Mouse (Mus musculus): Measurements from ENCODE around the gene Pld1.

The Pld1 gene

DNA sequence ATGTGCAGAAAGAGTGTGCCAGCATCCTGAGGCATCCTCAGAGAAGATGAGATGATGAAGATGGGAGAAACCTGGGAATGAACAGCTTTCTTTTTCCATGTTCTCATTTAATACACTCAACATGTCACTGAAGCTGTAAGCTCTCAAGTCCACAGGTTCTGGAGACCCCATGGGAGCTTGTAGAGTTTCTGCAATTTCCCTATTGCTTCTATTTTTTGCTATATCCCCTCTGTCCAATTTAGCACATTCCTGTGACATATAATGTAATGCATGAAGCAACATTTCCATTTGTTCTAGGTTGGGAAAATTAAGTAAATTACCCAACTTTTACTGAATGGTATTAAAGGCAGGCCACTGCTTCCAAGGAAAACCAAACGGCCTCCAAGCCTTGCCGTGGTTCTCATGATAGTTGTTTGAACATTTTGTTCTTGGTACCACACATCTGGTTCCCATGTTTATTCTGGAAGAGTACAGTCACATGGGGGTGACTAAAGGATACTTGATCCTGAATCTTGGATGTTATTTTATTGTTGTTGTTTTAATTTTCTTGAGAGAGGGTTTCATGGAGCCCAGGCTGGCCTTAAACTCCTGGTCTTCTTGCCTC lies 52.7 kb downstream of the Pld1 start:
- DNase-seq (ENCODE audit: low read depth, low spot score) = no peak

DNA sequence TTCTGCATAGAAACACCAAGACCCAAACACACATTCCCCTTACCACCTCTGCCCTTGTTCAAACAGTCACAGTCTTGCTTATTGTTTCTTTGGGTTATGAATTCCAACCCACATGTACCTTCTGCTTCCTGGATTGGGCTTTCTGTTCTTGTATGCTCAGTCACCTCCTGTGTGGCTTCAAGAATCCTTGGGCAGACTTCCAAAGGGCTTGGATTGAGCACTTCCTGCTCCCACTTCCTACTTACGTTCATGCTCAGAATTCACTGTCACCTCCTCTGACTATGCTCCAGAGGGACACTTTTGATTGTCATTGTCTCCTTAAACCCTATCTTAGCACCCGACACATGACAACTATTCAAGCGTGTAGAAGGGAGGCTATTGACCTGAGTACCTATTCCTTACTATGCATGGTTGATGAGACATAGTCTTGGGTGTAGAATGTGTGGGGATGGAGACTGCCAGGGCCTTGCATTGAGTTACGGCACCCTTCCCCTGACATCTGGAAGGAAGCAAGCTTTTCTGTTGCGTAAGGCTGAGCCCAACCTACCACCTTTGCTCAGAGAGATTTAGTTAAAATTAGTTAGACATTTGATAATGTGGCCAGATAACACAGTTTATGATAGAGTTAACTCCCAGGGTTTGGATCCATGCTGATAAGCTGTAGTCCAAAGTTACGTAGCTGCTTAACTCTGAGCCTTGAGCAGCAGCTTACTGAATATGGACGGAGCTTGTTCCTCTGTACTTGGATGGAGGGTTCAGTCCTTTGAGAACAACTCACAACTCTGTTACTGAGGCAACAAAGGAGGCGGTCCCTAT lies 55.9 kb downstream of the Pld1 start:
- no peak for DNase-seq (ENCODE audit: low read depth, low spot score)

GRCm38 (mm10) chr3:28004321-28004720 lies 65.8 kb downstream of the Pld1 start:
- DNase-seq (ENCODE audit: low read depth, low spot score) = no peak

DNA sequence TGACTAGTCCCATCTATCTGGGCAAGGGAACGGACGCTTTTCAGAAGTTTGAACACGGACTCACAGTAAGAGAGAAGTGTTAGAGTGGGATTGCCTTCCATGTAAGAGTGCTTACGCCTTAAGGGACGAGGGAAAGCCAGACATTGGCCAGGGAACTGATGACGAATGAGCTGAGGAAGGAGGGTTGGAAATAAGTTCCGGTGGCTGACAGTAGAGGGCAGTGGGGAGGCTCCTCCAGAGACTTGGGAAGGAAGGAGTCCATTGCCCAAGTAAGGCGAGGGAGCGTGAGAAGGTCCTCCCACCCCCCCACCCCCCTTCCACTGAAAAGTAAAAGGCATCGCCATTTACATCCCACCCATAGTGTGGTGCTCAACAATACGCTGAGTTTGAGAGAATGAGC lies 69.2 kb downstream of the Pld1 start:
- DNase-seq (ENCODE audit: low read depth, low spot score) = no peak

DNA sequence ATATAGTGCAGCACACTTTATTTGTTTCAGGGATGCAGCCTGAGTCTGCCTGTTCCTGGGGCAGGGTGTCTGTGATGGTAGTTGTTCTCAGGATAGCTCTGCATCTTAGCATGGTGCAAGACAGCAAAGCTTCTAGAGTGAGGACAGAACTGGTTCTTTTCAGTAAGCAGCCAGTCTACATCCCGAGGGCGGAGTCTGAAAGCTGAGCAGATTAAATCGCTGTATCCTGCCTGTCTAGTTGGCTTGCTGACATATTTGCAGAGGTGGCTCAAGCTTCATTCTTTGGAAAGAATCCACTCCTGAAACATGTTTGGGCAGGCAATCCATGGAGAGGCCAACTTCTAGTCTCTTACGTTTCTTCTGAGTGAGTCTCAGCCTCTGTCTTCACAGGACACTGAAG lies 69.9 kb downstream of the Pld1 start:
- no peak for DNase-seq (ENCODE audit: low read depth, low spot score)

- DNase-seq (ENCODE audit: low read depth, low spot score) = peak; percentile 50
Observed at GRCm38 (mm10) chr3:28012177-28012576, 73.7 kb downstream of the Pld1 start.

- DNase-seq (ENCODE audit: low read depth, low spot score) = peak; percentile 49
Observed at GRCm38 (mm10) chr3:28013441-28013840, 74.9 kb downstream of the Pld1 start.

GRCm38 (mm10) chr3:28017002-28017401 lies 78.5 kb downstream of the Pld1 start:
- no peak for DNase-seq (ENCODE audit: low read depth, low spot score)

DNA sequence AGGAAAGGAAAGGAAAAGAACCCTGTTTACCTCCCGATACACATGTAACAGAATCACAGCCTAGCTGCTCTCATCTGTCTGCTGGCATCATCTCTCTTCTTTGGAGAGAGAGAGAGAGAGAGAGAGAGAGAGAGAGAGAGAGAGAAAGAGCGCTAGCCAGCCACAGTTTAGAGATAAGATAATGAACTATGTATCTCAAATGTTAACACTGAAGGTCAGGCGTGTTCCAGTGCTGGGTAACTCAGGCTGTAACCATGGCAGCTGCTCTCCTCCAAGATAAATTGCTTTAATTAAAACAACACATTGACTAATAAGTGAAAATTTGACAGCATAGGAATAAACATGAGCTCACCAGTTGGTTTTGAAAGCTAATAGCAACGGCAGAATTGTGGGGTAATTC lies 81.2 kb downstream of the Pld1 start:
- no peak for DNase-seq (ENCODE audit: low read depth, low spot score)

DNA sequence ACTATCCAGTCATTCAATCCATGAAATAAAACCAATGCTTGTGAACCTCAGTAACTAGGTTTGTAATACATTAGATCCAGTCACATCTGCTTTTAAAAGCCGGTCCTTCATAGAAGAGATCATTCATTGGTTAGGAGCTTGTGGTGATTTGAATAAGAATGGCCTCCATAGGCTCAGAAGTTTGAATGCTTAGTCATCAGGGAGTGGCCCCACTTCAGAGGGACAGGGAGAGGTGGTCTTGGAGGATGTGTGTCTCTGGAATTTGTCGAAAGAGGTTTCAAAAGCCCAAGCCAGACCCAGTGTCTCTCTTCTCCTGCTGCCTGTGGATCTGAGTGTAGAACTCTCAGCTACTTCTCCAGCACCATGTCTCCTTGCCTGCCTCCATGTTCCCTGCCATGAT lies 81.9 kb downstream of the Pld1 start:
- DNase-seq (ENCODE audit: low read depth, low spot score) = no peak

DNA sequence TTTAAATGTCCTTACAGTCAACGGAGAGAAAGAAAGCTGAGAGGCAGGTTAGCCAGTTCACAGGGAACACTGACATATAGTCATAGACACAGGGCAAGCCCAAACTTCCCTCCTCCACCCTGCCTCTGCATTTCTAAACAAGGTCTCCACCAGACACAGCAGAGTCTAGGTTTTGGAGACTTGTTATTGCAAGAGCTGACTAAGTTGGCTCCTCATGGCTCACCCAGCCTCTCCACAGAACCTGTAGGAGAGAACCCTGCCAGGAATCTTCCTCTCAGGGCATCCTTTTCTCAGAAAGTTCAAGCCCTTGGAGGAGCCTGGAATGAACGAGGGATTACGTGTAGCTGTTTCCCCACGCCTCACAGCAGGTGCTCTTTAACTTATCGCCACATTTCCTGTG lies 83.7 kb downstream of the Pld1 start:
- no peak for DNase-seq (ENCODE audit: low read depth, low spot score)

DNA sequence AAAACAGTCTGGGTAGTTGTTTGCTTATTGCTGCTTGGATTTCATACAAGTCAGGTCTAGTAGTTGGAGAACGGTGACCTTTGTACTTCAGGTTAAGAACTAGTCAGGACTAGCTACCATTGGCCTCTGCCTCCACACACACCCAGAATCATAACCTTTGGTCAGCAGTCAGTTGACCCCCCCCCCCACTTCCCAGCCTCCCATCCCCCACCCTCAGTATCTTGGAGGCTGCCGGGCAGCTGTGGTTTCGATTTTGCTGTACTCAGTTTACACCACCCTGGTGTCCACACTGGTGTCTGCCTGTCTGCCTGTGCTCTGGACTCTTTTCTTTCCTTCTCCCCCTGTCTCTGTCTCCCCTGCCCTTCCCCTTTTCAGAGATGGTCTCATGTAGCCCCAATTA lies 88.4 kb downstream of the Pld1 start:
- no peak for DNase-seq (ENCODE audit: low read depth, low spot score)

DNA sequence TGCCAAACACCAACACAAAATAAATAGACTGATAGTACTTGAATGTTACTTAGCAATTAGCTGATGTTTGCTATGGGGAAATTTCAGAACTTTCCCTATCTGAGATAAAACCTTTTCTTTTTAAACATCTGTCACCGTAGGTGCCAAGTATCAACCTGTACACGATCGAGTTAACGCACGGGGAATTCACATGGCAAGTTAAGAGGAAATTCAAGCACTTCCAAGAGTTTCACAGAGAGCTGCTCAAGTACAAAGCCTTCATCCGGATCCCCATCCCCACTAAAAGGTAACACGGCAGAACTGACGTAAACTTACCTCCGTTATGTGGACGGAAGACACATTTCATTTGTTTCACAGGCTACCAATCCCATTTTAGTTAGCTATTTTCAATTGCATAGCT lies 90.0 kb downstream of the Pld1 start:
- no peak for DNase-seq (ENCODE audit: low read depth, low spot score)

- DNase-seq (ENCODE audit: low read depth, low spot score) = no peak
Observed at GRCm38 (mm10) chr3:28030860-28031259, 92.4 kb downstream of the Pld1 start.

DNA sequence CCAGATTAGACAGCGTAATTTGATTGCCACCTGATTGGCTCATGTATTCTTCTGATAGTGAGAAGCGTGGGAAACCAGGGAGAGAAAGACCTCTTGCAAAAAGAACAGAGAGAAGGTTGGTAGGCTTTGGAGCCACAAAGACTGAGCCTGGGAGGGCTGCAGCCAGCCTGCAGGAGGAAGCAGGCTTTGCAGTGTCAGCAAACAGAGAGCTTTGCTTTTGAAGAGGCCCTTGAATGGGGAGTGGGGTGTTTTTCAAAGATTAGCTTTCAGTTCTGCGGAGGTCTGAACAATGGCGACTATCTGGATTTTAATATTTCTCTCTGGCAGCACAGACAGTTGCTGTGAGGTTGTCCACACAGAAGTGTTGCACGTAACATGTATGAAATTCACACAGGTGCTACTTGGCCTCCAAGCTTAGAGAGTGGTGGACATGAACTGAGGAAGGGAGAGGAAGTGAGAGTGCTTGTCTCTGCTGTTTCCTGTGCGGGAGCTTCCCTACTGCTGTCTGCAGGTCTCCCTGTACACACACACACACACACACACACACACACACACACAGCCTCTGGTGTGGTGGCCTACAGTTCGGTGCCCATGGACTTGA lies 93.2 kb downstream of the Pld1 start:
- peak; percentile 46 for DNase-seq (ENCODE audit: low read depth, low spot score)

- DNase-seq (ENCODE audit: low read depth, low spot score) = no peak
Observed at GRCm38 (mm10) chr3:28033898-28034297, 95.4 kb downstream of the Pld1 start.

GRCm38 (mm10) chr3:28034707-28035333 lies 96.3 kb downstream of the Pld1 start:
- DNase-seq (ENCODE audit: low read depth, low spot score) = peak; percentile 72

DNA sequence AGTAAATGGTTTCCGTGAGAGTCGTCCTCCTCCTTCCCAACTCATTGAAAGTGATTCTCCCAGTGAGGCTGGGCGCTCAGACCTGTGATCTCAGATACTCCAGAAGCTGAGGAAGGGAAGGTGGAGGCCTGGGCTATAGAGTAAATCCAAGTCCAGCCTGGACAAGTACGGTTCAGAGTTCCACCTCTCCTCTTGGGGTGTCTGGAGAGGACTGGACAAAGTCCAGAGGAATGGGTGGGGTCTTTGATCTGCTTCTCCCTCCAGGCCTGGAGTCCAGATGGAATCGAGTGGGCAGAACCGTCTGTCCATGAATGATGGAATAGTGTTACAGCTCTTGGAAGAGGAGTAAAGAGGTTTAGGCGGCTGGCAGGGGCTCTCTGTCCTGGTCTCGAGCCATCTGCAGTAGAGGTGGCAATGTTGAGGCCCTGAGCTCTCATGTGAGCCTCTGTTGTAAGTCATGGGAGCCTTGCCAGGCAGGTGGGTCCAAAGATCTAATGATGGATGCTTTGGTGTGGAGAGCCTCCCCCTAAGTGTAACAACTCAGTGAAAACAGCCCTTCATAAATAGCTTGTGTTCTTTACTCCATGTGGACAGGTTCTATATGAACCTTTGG lies 98.9 kb downstream of the Pld1 start:
- peak; percentile 20 for DNase-seq (ENCODE audit: low read depth, low spot score)

DNA sequence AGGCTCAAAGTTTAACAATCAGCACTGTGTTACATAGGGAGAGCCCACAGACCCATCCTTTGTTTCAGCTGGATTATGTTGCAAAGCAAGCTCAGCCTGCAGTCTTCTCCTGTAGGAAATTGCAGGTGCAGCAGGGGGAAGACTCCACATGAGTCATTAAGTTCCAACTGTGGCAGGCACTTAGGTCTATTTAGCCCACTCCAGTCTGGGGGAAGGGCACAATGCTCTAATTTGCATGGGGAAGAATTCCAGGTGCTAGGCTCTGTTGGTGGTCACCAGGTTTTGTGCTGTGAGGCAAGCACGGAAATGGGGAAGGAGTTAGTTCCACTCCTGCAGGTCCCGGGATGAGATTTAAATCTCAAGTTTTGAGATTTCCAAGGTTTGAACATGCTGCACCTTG lies 99.6 kb downstream of the Pld1 start:
- DNase-seq (ENCODE audit: low read depth, low spot score) = peak; percentile 44

GRCm38 (mm10) chr3:28039760-28040159 lies 101.3 kb downstream of the Pld1 start:
- DNase-seq (ENCODE audit: low read depth, low spot score) = peak; percentile 44

DNA sequence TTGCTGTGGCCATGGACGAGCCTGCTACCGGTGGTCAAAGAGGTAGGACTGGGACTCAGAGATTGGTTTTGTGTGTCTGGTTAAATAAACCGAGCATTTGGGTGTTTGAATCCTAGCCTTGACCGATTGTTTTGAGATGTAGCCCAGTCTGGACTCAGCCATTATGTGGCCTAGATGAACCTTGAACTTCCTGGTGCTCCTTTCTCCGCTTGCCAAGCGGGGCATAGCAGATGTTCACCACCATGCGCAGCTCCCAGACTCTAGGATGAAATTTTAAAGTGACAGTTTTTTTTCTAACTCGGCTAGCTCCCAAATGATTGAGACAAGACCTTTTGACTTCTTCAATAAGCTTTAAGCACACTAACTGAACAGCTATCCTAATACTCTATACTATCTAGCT lies 102.7 kb downstream of the Pld1 start:
- no peak for DNase-seq (ENCODE audit: low read depth, low spot score)

- no peak for DNase-seq (ENCODE audit: low read depth, low spot score)
Observed at GRCm38 (mm10) chr3:28042366-28042765, 103.9 kb downstream of the Pld1 start.

Data from brain, adult 2 months (tissue).